Mouse (Mus musculus) small intestine, adult 2 months (tissue): ENCODE data around the gene Dnm1l. TPM values are rescaled to one million over a fixed set of nuclear protein-coding genes. Genes with fewer than 3 reads are reported as not detected.
"Not testable (repeated sequence)": the region's sequence is repeated elsewhere in the genome, so short reads cannot be mapped to it uniquely, and the experiment has no call there.

Source experiments
- H3K27ac ChIP-seq: fragments of 200-500 bp; 2 replicates; pipeline ENCODE4 v1.5.1; 2012; ENCODE audit warnings: low read depth, low read length, control low read depth, inconsistent platforms; ENCODE audit not compliant: insufficient read depth
- H3K27me3 ChIP-seq: fragments of 200-500 bp; 2 replicates; pipeline ENCODE4 v1.6.1; 2012; ENCODE audit warnings: mild to moderate bottlenecking, moderate library complexity, low read length, inconsistent platforms; ENCODE audit not compliant: control insufficient read depth, insufficient read depth
- H3K36me3 ChIP-seq: fragments of 200-500 bp; 2 replicates; pipeline ENCODE4 v1.6.1; 2012; ENCODE audit warnings: mild to moderate bottlenecking, low read length, control low read depth, inconsistent platforms; ENCODE audit not compliant: control insufficient read depth, insufficient read depth
- H3K4me1 ChIP-seq: fragments of 200-500 bp; 2 replicates; pipeline ENCODE4 v1.6.1; 2012; ENCODE audit warnings: low read length, inconsistent platforms, mixed read lengths; ENCODE audit not compliant: control insufficient read depth, insufficient read depth, insufficient read length
- H3K4me3 ChIP-seq: fragments of 200-500 bp; 2 replicates; pipeline ENCODE4 v1.5.1; 2012; ENCODE audit warnings: low read depth, mild to moderate bottlenecking, control low read depth, inconsistent platforms, low read length, moderate library complexity
- CTCF ChIP-seq: fragments of 200-500 bp; IDR thresholded peaks from 2 replicates; pipeline ENCODE4 v1.5.1; 2012; ENCODE audit warnings: low read depth, mild to moderate bottlenecking, control low read depth, inconsistent platforms, low read length, moderate library complexity, mixed read lengths; ENCODE audit not compliant: insufficient replicate concordance, insufficient read length; ENCODE audit errors: extremely low read depth
- POLR2A ChIP-seq: fragments of 200-500 bp; IDR thresholded peaks from 2 replicates; pipeline ENCODE4 v1.6.1; 2012; ENCODE audit warnings: low read depth, mild to moderate bottlenecking, control low read depth, inconsistent platforms, low read length, moderate library complexity
- WGBS: fragments of 180-500 bp; shearing (Covaris S2); methylation state at CpG from one replicate; pipeline ENCODE4 v1.1.7; 2018; 5-methylcytosine and 5-hydroxymethylcytosine counted together
- polyA plus RNA-seq: library from polyadenylated mRNA; depleted of rRNA; stranded (reverse); fragments of >200 nt; gene quantifications from 2 replicates; pipeline ENCODE4 v1.2.3, GENCODE M21; 2012; rRNA removed

Dnm1l gene
- polyA plus RNA-seq: 3.3 and 5.8 TPM in 2 replicates

DNA sequence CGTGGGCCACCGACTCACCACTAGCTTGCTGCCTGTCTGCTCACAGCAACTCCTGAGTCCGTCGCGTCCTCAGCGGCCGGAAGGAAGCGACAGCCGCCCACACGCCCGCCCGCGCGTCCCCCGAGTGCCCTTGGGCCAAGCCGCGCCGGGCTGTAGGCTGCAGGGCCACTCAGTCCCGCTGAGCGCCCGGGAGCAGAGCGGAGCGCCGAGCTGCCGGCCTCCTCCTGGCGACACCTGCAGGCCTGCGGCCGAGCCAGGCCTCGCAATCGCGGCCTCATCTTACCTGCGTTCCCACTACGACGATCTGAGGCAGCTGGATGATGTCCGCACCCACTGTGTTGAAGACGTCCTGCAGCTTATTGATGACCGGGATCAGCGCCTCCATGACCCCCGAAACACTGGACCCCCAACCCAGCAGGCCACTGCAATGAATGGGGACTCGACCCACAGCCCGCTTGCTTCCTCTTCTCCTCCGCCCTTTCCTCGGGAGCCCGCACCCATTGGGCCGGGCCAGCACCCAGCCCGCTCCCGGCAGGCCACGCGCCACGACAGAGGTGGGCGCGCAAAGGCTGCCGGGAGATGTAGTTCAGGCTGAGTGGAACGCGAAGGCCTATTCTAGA is at the start of gene Dnm1l:
Gene Dnm1l (minus strand): TSS at position 479 of the 620 bp plus-strand sequence.
- H3K27me3 ChIP-seq: no peaks in the 10 kb centered on the region
- H3K36me3 ChIP-seq: no peaks in the 10 kb centered on the region
- peak within 1 kb of the TSS; percentile 85 for H3K27ac ChIP-seq
- peak within 1 kb of the TSS; percentile 87 for H3K4me3 ChIP-seq
- TF ChIP-seq POLR2A (peak; percentile 88), CTCF (peak; percentile 36; the same call in 1 of the 2 replicates)
- no peaks in the 10 kb centered on the region; the same call in 1 of the 2 replicates for H3K4me1 ChIP-seq
- WGBS: under 1% methylated on average over 55 of the region's 55 CpGs

DNA sequence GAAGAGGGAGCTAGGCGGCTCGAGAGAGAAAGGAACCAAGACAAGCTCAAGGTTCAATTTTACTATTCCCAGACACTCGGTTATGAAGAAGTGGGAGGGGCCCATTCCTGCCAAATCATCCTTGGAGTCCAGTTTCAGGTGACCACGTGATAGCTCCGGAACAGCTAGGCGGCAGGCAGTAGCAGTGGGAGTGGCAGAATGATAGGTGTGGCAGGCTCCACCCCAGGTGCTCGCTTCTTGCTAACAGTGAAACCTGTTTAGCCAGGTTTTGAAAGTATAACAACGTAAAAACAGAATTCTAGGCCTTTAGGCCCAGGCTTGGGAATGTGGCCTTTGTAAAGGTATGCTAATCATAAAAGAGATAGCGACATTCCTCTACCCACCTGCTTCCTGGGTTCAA is 8.5 kb upstream of the Dnm1l start:
- not testable (repeated sequence) for H3K27ac ChIP-seq, H3K27me3 ChIP-seq, H3K4me3 ChIP-seq, H3K36me3 ChIP-seq, H3K4me1 ChIP-seq
- WGBS: 23% methylated on average over 9 of the region's 9 CpGs

DNA sequence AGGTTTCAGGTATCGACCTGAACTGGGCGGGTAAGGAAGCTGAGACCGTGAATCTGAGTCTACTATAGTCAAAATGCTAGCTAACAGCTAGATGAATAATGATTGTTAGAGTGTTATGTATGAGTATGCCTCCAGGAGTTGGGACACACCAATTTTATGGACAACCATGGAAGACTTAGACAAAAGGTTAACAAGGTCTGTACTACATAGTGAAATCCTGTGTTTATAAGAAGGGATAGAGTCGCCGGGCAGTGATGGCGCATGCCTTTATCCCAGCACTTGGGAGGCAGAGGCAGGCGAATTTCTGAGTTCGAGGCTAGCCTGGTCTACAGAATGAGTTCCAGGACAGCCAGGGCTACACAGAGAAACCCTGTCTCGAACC is 333 bp upstream of the Dnm1l start:
- not testable (repeated sequence) for H3K27me3 ChIP-seq, H3K4me1 ChIP-seq, H3K4me3 ChIP-seq, H3K27ac ChIP-seq, H3K36me3 ChIP-seq
- WGBS: 50% methylated on average over 9 of the region's 9 CpGs

GRCm38 (mm10) chr16:16357908-16358307 is 851 bp downstream of the Dnm1l start:
- TF ChIP-seq CTCF: no peak
- TF ChIP-seq POLR2A: no peak
- Histone ChIP-seq H3K27me3 (no peaks in the 10 kb centered on the region), H3K4me1 (no peaks in the 10 kb centered on the region; the same call in 1 of the 2 replicates), H3K27ac (no peak overlapping the region), H3K4me3 (peak overlapping the region; percentile 54), H3K36me3 (no peaks in the 10 kb centered on the region)
- 2% methylated on average over 6 of the region's 6 CpGs for WGBS

DNA sequence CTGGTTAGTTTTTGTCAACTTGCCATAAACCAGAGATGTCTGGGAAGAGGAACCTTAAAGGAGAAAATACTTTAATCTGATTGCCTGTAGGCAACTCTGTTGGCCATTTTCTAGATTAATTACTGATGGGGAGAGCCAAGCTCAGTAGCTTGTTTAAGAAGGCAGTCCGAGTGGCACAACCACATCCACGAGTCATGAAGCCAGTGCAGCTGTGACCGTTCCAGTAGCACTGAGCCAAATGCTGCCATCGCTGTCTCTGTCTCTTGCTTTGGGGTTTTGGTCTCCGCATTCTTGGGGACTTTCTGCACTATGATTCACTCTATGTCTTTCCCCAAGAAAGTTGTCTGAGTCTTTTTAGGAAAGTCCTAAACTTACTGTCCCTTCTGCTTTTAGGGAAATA is 12.3 kb downstream of the Dnm1l start:
- peaks cover 10% of the 10 kb centered on the region for H3K36me3 ChIP-seq
- no peak for TF ChIP-seq POLR2A
- TF ChIP-seq CTCF: no peak
- no peak overlapping the region for H3K27ac ChIP-seq
- no peaks in the 10 kb centered on the region for H3K4me1 ChIP-seq
- no peaks in the 10 kb centered on the region for H3K27me3 ChIP-seq
- H3K4me3 ChIP-seq: no peak overlapping the region
- 92% methylated on average over 5 of the region's 5 CpGs for WGBS

DNA sequence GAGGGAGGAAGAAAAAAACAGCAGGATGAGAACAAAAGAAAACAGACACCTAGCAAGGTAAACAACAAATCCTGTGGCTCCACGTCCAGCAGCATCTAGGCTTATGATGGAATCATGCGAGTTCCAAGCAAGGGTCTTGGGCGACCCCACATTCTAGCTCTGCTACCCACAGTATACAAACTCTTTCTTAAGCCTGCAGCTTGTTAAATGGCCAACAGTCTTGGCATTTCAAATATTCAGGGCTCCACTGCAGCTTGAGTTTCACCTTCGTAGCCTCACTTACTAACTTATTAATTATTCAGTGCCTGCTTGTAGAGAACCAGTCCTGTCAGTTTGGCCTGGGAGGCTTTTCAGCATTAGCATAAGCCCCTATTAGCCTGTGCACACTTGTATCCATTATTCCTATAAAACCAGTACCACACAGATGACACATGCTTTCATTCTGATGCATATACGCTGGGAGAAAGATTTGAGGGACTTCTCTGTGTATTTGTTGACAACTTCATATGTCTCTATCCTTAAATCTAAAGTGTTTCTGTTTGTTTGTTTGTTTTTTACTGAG is 32.9 kb downstream of the Dnm1l start:
- Histone ChIP-seq H3K27me3 (no peaks in the 10 kb centered on the region), H3K4me3 (no peak overlapping the region), H3K36me3 (peaks cover 37% of the 10 kb centered on the region), H3K4me1 (no peaks in the 10 kb centered on the region), H3K27ac (no peak overlapping the region)
- TF ChIP-seq CTCF: no peak
- WGBS: 92% methylated on average over 5 of the region's 5 CpGs

- 86% methylated on average over 5 of the region's 5 CpGs for WGBS
- Histone ChIP-seq H3K4me3 (no peak overlapping the region), H3K27me3 (no peaks in the 10 kb centered on the region), H3K27ac (no peak overlapping the region), H3K4me1 (no peaks in the 10 kb centered on the region), H3K36me3 (peaks cover 40% of the 10 kb centered on the region)
- TF ChIP-seq POLR2A: no peak
- no peak for TF ChIP-seq CTCF
These were observed 47.4 kb downstream of the Dnm1l start for GRCm38 (mm10) chr16:16311319-16311718.

GRCm38 (mm10) chr16:16303888-16304287 is 54.9 kb downstream of the Dnm1l start:
- no peak overlapping the region for H3K27ac ChIP-seq
- WGBS: 16% methylated on average over 7 of the region's 7 CpGs
- H3K27me3 ChIP-seq: no peaks in the 10 kb centered on the region
- no peak overlapping the region for H3K4me3 ChIP-seq
- peaks cover 12% of the 10 kb centered on the region for H3K36me3 ChIP-seq
- TF ChIP-seq POLR2A: no peak
- TF ChIP-seq CTCF: no peak
- H3K4me1 ChIP-seq: 0 out of 2 replicates have a peak, but pooled peaks cover 2% of the 10 kb centered on the region
